Mouse (Mus musculus) intestine, postnatal 0 days (tissue): ENCODE measurements around the gene Mgp. TPM values are rescaled to one million over a fixed set of nuclear protein-coding genes. Genes with fewer than 3 reads are reported as not detected.

Experiments used
- ATAC-seq: fragments of 200-750 bp; cut with Nextera tagmentation; 2 replicates; pipeline ENCODE4 v1.8.0; 2017; ENCODE audit warnings: mild to moderate bottlenecking, moderate TSS enrichment, moderate library complexity
- H3K27ac ChIP-seq: fragments of 300-500 bp; sonication (generic); 2 replicates; pipeline ENCODE4 v1.5.1; 2014; ENCODE audit warnings: mild to moderate bottlenecking, low read depth, low read length, moderate library complexity
- H3K27me3 ChIP-seq: fragments of 300-500 bp; sonication (generic); replicated peaks from 2 replicates; pipeline ENCODE4 v1.6.1; 2014; ENCODE audit warnings: low read length, mixed read lengths; ENCODE audit not compliant: control insufficient read depth, insufficient read depth
- H3K36me3 ChIP-seq: fragments of 300-500 bp; sonication (generic); 2 replicates; pipeline ENCODE4 v1.6.1; 2014; ENCODE audit warnings: mild to moderate bottlenecking, moderate library complexity; ENCODE audit not compliant: control insufficient read depth, insufficient read depth
- H3K4me1 ChIP-seq: fragments of 300-500 bp; sonication (generic); replicated peaks from 2 replicates; pipeline ENCODE4 v1.6.1; 2014; ENCODE audit warnings: antibody characterized with exemption, low read length, mixed read lengths; ENCODE audit not compliant: control insufficient read depth, insufficient read depth
- H3K4me2 ChIP-seq: fragments of 300-500 bp; sonication (generic); replicated peaks from 2 replicates; pipeline ENCODE4 v1.6.1; 2014; ENCODE audit warnings: low read depth, mild to moderate bottlenecking, moderate library complexity
- H3K4me3 ChIP-seq: fragments of 300-500 bp; sonication (generic); 2 replicates; pipeline ENCODE4 v1.5.1; 2014; ENCODE audit warnings: low read depth, low read length
- H3K9ac ChIP-seq: fragments of 300-500 bp; sonication (generic); 2 replicates; pipeline ENCODE4 v1.6.1; 2014; ENCODE audit warnings: mild to moderate bottlenecking, low read depth, low read length
- H3K9me3 ChIP-seq: fragments of 300-500 bp; sonication (generic); 2 replicates; pipeline ENCODE4 v1.6.1; 2016; ENCODE audit warnings: mixed run types; ENCODE audit not compliant: control insufficient read depth
- CTCF ChIP-seq: sonication (generic); IDR thresholded peaks from 2 replicates; pipeline ENCODE4 v1.5.1; 2016; ENCODE audit warnings: low read depth, mild to moderate bottlenecking, control low read depth, antibody characterized with exemption, moderate library complexity
- WGBS: fragments of 180-500 bp; shearing (Covaris S2); extraction: QIAGEN DNeasy Blood & Tissue Kit; methylation state at CpG from one replicate; pipeline ENCODE4 v1.1.7; 2014; 5-methylcytosine and 5-hydroxymethylcytosine counted together
- polyA plus RNA-seq: library from polyadenylated mRNA; unstranded; fragments of >200 nt; fragmentation: Nextera tagmentation; extraction: Ambion mirVana; gene quantifications from 2 replicates; pipeline ENCODE4 v1.2.1, GENCODE M21; 2015

The Mgp gene
- polyA plus RNA-seq, 1 experiment from 2014 or later: 74.8 TPM

DNA sequence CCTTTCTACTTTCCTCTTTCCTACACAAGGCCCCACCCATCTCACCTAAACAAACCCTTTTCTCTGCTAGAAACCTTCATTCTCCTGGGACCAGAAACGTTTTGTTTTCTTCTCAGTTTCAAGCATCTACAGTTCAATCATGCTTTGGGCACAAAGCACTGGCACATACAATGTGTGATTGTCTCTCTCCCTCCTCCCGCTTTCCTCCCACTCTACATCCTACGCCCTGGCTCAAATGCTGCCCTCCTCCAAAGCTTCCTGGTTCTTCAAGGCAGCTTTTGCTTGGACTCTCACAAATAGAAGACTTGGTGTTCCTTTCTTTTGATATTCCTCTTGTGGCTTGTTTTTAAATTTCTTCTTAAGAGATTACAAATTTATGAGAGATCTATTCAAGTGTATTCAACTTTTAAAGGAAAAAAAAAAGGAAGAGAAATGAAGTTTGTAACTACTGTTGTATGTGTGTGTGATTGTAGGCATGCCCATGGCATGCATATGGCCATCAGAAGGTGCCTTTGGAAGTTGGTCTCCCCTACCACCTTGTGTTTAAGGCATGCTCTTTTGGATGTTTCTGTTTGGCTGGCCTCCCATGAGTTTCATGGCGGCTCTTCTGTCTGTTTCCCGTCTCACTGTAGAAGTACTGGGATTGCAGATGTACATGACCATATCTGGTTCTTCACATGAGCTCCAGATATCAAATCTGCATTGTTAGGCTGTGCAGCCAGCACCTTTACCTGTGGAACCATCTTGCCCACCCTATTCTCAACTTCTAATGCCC lies 29.7 kb downstream of the Mgp start:
- Histone ChIP-seq H3K9me3 (no peaks in the 10 kb centered on the region), H3K27me3 (no peaks in the 10 kb centered on the region), H3K27ac (no peak overlapping the region), H3K36me3 (no peaks in the 10 kb centered on the region), H3K4me1 (no peaks in the 10 kb centered on the region), H3K4me2 (no peak overlapping the region), H3K4me3 (no peak overlapping the region), H3K9ac (no peak overlapping the region)
- no peak for TF ChIP-seq CTCF
- WGBS: 76% methylated on average over 5 of the region's 5 CpGs
- no peak for ATAC-seq

DNA sequence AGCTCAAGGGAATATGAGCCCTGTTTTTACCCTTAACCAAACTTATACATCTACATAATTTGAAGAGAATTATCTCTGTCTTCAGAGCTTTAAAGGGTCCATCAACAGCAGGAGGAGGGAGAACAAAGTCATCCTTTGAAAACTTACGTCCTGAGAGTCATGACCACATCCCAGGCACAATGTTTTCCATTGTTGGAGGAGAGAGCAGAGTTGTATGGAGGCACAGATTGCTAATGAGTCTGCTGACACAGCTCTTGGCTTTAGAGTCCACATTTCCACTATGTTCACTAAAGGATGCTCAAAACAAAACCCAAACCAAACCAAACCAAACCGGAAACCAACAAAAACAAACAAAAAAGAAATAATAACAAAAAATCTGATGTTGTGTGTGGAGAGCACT lies 30.7 kb downstream of the Mgp start:
- H3K4me1 ChIP-seq: no peaks in the 10 kb centered on the region
- 72% methylated on average over 2 of the region's 2 CpGs for WGBS
- no peak for TF ChIP-seq CTCF
- no peaks in the 10 kb centered on the region for H3K9me3 ChIP-seq
- no peaks in the 10 kb centered on the region for H3K27me3 ChIP-seq
- H3K27ac ChIP-seq: no peak overlapping the region
- H3K4me3 ChIP-seq: no peak overlapping the region
- no peak overlapping the region for H3K9ac ChIP-seq
- no peak overlapping the region for H3K4me2 ChIP-seq
- no peak for ATAC-seq
- H3K36me3 ChIP-seq: no peaks in the 10 kb centered on the region

- Histone ChIP-seq H3K4me2 (no peak overlapping the region), H3K9ac (no peak overlapping the region), H3K27ac (no peak overlapping the region), H3K36me3 (no peaks in the 10 kb centered on the region), H3K9me3 (no peaks in the 10 kb centered on the region), H3K27me3 (no peaks in the 10 kb centered on the region), H3K4me3 (no peak overlapping the region), H3K4me1 (no peaks in the 10 kb centered on the region)
- TF ChIP-seq CTCF: no peak
- ATAC-seq: no peak
- 84% methylated on average over 3 of the region's 3 CpGs for WGBS
These were observed 38.3 kb downstream of the Mgp start for GRCm38 (mm10) chr6:136837323-136837722.

GRCm38 (mm10) chr6:136835352-136835751 lies 40.3 kb downstream of the Mgp start, which contains the start of gene Smco3:
TSS of gene Smco3 (minus strand) at chr6:136835452.
- no peak for ATAC-seq
- Histone ChIP-seq H3K4me3 (no peak within 1 kb of the TSS), H3K27me3 (no peaks in the 10 kb centered on the region), H3K36me3 (no peaks in the 10 kb centered on the region), H3K27ac (no peak within 1 kb of the TSS), H3K9me3 (no peaks in the 10 kb centered on the region), H3K9ac (no peak within 1 kb of the TSS), H3K4me2 (no peak within 1 kb of the TSS), H3K4me1 (no peaks in the 10 kb centered on the region)
- no peak for TF ChIP-seq CTCF
- 47% methylated on average over 4 of the region's 4 CpGs for WGBS

DNA sequence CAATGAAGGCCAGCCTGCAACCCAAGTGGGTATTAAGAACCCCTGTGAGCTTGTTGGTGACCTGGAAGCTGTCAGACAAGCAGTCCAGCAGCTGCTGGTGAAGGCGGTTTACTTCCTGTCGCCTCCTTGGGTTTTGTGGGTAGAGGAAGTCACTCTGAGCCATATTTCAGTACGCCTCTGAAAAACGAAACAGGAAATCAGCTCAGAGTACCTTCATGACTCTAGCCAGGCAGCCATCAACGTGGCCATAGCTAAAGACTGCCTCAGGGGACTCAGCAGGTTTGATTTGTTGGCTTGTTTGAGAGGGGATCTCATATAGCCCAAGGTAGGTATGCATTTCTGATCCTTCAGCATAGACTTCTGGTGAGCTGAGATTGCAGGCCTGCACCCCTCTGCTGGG lies 43.9 kb downstream of the Mgp start:
- Histone ChIP-seq H3K27ac (no peak overlapping the region), H3K9ac (no peak overlapping the region), H3K4me3 (no peak overlapping the region), H3K36me3 (no peaks in the 10 kb centered on the region), H3K9me3 (no peaks in the 10 kb centered on the region), H3K27me3 (no peaks in the 10 kb centered on the region), H3K4me1 (peaks cover 4% of the 10 kb centered on the region; the same call in 1 of the 2 replicates), H3K4me2 (no peak overlapping the region)
- no peak for ATAC-seq
- TF ChIP-seq CTCF: no peak
- WGBS: 64% methylated on average over 5 of the region's 5 CpGs

DNA sequence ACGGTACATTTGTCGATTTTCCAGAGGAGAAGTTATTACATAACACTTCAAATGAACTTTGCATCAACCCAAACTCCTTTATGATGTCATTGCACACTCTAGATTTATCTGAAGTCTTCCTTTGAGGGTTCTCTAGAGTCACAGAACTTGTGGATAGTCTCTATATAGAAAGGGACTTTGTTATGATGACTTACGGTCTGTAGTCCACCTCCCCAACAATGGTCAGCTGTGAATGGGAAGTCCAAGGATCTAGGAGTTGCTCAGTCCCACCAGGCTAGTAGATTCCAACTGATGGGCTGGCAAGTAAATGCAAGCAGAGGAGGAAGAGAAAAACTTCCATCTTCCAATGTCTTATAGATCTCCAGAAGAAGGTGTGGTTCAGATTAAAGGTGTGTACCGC lies 46.9 kb downstream of the Mgp start:
- peaks cover 4% of the 10 kb centered on the region; the same call in 1 of the 2 replicates for H3K4me1 ChIP-seq
- H3K4me2 ChIP-seq: peak overlapping the region; percentile 67
- H3K9ac ChIP-seq: no peak overlapping the region
- no peaks in the 10 kb centered on the region for H3K27me3 ChIP-seq
- ATAC-seq: peak; percentile 10; the same call in 1 of the 2 replicates
- peak overlapping the region; percentile 43 for H3K4me3 ChIP-seq
- no peak for TF ChIP-seq CTCF
- H3K36me3 ChIP-seq: peaks cover 16% of the 10 kb centered on the region
- H3K9me3 ChIP-seq: no peaks in the 10 kb centered on the region
- WGBS: 32% methylated on average over 4 of the region's 4 CpGs
- H3K27ac ChIP-seq: peak overlapping the region; percentile 60; the same call in 1 of the 2 replicates
